Mouse (Mus musculus) liver, embryonic 14.5 days (tissue): Measurements from ENCODE around the gene Ccdc103.

ENCODE experiments used
- CTCF ChIP-seq: IDR thresholded peaks from 2 replicates; pipeline ENCODE4 v1.5.1; 2016; ENCODE audit warnings: antibody characterized with exemption, low read depth, control low read depth
- EP300 ChIP-seq: IDR thresholded peaks from 2 replicates; pipeline ENCODE4 v1.6.1; 2016; ENCODE audit warnings: antibody characterized with exemption, low read depth

DNA sequence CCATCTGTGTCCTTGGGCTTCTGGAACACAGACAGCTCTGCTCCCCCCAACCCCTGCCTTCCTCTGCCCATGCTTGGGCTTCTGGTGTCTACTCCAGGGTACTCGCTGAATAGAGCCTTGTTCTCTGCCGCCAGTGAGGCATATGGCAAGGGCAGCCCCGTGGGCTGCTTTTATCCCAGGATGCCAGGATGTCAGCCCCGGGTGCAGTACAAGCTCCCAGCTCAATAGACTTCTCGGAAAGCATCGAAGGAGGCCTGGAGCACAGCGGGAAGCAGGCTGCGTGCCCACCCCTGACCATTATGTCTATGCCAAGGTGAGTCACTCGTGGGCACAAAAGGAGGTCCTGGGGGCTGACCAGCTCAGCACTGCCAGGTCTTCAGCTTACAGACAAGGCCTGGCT lies 17.4 kb downstream of the Ccdc103 start:
- TF ChIP-seq CTCF (no peak), EP300 (no peak)
